Mouse (Mus musculus): ENCODE results near the gene Nat8f3. TPM values are rescaled to one million over a fixed set of nuclear protein-coding genes. Genes with fewer than 3 reads are reported as not detected.

Nat8f3 gene
- polyA plus RNA-seq (2012; fragmentation: generic; extraction: Trizol), result under 1 TPM in 1 of 2 experiments, not detected in 1; 0.78 TPM

DNA sequence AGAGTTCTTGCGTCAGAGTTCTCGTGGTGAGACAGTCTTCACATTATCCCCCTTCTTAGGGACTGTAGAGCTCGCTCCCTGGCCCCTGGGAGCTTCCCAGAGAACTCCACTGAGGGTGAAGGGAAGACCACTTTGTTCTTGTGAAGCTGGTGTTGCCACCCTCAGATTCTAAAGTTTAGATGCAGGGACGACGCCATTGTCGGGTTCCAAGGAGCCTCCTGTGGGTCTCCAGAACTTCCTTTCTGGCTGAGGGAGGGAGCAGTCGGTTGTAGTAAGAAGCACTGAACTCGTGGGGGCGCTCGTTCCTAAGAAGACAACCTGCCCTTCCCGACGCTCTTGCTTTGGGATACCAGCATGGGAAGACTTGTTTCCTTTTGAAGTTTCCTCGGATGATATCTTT, at the start of gene Nat8f3:
Gene Nat8f3 (minus strand): TSS at position 223 of the 400 bp plus-strand sequence.

DNA sequence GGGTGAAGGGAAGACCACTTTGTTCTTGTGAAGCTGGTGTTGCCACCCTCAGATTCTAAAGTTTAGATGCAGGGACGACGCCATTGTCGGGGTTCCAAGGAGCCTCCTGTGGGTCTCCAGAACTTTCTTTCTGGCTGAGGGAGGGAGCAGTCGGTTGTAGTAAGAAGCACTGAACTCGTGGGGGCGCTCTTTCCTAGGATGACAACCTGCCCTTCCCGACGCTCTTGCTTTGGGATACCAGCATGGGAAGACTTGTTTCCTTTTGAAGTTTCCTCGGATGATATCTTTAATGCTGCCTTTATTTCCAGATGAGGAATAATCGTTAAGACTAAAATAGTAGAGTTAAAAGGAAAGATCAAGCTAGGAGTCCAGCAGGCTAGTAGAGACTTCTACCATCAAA, 52.4 kb downstream of the Nat8f3 start, which contains the start of gene Nat8f7:
Gene Nat8f7 (minus strand): TSS at position 101 of the 400 bp plus-strand sequence.

Other genes with a start within 250 kb of the Nat8f3 start
- gene Alms1, start 178.2 kb downstream of the Nat8f3 start, polyA plus RNA-seq (2012; fragmentation: generic; extraction: Trizol), result 1 to 10 TPM in 1 of 2 experiments, under 1 TPM in 1; 0.07 to 1.2 TPM
- gene Nat8f7, start 52.5 kb downstream of the Nat8f3 start, polyA plus RNA-seq (2012; fragmentation: generic; extraction: Trizol), result under 1 TPM in 1 of 2 experiments, not detected in 1; 0.28 TPM
- under 1 TPM in 1 of 2 experiments, not detected in 1; 0.15 TPM for gene Nat8f6, start 55.2 kb upstream of the Nat8f3 start, polyA plus RNA-seq (2012; fragmentation: generic; extraction: Trizol)
- under 1 TPM in 1 of 2 experiments, not detected in 1; 0.09 TPM for gene Nat8f5, start 55.2 kb upstream of the Nat8f3 start, polyA plus RNA-seq (2012; fragmentation: generic; extraction: Trizol)
- gene Nat8, start 66.3 kb upstream of the Nat8f3 start, polyA plus RNA-seq (2012; fragmentation: generic; extraction: Trizol), result under 1 TPM in 1 of 2 experiments, not detected in 1; 0.68 TPM
- not detected for gene Nat8f2, start 103.4 kb upstream of the Nat8f3 start, polyA plus RNA-seq (2012; fragmentation: generic; extraction: Trizol)
- 1 to 10 TPM in 1 of 2 experiments, under 1 TPM in 1; 0.04 to 1.3 TPM for gene Nat8f4, start 139.1 kb upstream of the Nat8f3 start, polyA plus RNA-seq (2012; fragmentation: generic; extraction: Trizol)
- gene Tprkb, start 146.1 kb upstream of the Nat8f3 start, polyA plus RNA-seq (2012; fragmentation: generic; extraction: Trizol), result 10 to 100 TPM in 1 of 2 experiments, 1 to 10 TPM in 1; 4.5 to 30.4 TPM
- 10 to 100 TPM in 1 of 2 experiments, 1 to 10 TPM in 1; 1.3 to 15.0 TPM for gene Nat8f1, start 149.9 kb upstream of the Nat8f3 start, polyA plus RNA-seq (2012; fragmentation: generic; extraction: Trizol)
- gene Dusp11, start 195.9 kb upstream of the Nat8f3 start, polyA plus RNA-seq (2012; fragmentation: generic; extraction: Trizol), result 10 to 100 TPM in 1 of 2 experiments, 1 to 10 TPM in 1; 4.2 to 13.4 TPM